Mouse (Mus musculus): ENCODE measurements around the gene Pgls. TPM values are rescaled to one million over a fixed set of nuclear protein-coding genes. Genes with fewer than 3 reads are reported as not detected.

Gene Pgls
- 21.4 TPM for polyA plus RNA-seq (2017; shearing (Covaris generic))

DNA sequence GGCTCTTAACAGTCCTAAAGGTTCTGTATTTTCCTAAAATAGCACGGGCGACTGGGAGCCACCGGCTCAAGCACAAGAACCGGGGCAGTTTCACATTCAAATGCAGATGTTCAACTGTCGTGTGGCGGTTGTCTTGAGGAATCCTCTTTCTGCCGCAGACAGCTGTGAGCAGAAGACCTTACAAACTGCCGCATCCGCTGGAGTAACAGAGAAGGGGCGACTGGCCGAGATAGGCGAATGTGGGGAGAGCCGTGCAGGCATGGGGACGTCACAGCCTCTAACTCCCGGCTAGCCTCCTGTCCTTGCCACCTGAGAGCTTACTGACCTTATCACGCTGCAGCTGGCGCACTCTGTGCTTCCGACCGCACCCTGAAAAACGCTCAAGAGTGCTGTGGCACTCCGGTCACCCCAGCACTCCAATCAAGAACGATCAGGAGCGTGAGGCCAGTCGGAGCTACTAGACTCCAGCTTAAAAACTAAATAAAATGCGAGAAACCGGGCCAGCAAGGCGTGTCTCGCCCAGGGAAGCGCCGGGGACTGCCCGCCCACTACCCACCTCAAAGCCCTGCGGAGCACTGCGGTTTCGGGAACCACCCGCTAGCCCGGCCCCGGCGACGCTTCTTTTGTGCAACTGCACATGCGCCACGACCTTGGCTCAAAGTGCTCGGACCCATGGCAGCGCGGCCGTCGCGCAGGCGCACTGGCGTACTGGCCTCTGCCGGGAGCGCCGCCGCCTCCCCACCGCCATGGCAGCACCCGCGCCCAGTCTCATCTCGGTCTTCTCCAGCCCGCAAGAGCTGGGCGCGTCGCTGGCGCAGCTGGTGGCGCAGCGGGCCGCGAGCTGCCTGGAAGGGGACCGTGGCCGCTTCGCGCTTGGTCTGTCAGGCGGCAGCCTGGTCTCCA is at the start of gene Pgls:
Pgls (plus strand) TSS at position 706 of the 903 bp plus-strand sequence.

DNA sequence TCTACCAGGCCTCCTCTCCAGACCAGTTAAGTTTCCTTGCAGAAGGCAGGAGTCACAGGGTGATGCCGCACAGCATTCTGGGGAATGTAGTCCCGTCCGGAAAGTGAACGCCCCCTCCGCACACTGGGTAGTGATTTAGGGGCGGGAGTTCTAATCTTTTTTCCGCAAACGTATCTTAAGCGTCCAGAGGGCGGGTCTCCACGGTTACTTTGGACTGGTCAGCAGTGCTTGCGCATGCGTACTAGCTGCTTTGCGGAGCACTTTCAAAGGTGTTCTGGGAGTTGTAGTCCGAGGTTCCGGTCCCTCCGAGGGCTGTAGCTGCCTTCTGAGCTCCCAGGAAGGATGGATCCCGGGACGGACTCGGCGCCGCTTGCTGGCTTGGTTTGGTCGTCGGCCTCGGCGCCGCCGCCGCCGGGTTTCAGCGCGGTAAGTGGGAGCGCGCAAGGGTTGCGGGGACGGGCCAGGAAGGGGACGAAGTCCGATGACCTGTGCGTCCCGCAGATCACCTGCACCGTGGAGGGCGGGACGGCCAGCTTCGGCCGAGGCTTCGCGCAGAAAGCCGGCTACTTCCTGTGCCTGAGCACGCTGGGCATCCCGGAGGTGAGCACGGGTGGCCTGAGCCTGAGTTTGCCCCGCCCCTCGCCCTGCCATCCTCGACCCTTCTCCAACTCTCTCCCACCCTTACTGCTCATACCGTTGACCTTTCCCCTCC is 49.2 kb upstream of the Pgls start, which contains the start of gene Mvb12a:
Mvb12a (plus strand) TSS at position 291 of the 712 bp plus-strand sequence.

DNA sequence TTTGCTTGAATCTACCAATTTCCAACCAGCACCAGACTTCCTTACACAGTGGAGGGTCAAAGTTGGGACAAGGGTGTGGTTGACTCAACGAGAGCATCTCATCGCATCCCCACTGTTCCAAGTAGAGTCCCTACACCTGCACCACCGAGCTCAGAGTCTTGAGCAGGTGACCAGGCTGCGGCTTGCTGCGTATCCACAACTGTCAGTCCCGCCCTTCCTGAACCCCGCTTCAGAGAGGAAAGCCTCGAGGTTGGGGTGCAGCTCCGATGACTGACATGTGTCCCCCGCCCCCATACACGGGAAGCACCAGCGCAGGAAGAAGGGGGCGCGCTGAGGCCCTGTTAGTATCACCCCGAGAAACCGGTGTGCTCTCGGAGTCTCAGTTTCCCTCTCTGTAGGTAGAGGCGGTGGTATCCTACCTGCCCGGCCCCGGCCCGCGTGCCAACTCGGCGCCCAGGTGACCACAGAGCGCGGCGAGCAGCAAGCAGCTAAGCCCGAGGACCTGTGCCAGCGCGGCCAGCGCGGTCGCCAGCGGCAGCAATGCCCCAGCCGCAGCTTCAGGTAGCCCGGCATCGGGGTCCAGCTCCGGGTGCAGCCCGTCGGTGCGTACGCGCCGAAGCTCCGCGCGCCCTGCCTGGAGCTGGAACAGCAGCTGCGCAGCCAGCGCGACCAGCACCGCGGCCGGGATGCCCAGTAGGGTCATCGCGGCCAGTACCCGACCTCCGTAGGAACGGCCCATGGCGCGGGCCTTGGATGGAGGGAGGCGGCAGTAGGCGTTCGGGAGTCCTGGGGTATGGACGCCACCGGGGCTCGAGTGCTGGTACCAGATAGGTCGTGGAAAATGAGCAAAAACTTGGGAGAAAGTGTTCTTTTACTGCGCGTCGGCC is 33.7 kb upstream of the Pgls start, which contains the start of gene Tmem221:
Tmem221 (minus strand) TSS at position 801 of the 887 bp plus-strand sequence.

DNA sequence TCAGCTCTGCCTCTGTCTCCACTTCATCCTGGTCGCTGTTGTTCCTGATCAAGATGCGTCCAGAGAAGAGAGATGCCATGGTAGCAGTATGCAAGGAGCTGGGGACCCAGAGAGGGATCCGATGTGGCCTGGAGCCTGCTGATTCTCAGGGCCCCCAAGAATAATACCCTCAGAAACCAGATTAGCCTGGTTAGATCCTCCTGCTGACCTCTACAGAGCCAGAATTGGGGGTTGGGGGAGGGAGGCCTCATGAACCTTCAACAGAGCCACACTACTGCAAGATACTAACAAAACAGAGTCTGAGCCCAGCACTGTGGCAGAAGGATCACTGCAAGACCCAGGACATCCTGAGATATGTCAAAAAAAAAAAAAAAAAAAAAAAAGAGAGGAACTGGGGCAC is 25.5 kb upstream of the Pgls start, which contains the start of gene Nxnl1:
Nxnl1 (minus strand) TSS at position 101 of the 400 bp plus-strand sequence.

DNA sequence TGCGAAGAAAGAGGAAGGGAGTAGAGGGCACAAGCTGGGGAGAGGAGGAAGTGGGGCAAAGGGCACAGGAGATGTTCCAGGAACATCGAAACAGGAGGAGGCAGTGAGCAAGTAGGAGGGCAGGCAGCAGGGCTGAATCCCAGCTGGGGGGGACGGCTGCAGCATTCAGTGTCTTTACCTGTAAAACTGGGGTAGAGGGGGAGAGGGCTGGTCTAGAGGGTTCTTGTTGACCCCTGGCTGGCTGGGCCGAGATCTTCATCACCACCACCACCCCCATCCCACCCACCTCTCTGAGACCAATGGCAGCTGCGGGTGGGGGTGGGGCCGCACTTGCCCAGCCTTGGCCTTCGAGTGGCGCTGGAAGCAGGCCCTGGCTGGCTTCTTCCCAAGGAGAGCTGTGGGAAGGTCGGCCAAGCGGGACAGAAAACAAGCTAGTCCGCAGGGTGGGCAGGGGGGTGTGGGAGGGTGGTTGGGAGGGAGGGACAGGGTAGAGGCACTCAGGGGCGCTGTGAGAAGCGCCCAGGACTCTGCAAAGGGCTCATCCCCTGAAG is 23.5 kb upstream of the Pgls start, which contains the start of gene Slc27a1:
Slc27a1 (plus strand) TSS at position 496 of the 551 bp plus-strand sequence.

DNA sequence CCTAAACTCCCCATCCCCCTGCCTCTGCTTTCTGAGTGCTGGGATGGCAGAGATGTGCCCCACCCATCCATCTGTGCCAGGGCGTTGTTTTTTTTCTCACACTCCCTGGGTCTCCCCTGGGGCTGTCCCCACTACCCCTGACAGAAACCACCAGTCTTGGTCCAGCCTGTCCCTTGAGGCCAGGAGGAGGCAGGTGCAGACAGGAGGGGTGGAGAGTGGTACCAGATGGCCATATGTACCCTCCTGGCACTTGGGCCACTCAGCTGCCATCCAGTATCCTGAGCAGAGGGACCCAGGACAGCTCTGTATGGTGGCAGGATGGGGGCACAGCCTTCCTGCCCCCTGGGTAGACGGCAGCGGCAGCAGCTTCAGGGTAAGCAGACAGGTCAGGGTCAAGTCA is 5.5 kb downstream of the Pgls start, which contains the start of gene Fam129c:
Fam129c (plus strand) TSS at position 198 of the 400 bp plus-strand sequence.

DNA sequence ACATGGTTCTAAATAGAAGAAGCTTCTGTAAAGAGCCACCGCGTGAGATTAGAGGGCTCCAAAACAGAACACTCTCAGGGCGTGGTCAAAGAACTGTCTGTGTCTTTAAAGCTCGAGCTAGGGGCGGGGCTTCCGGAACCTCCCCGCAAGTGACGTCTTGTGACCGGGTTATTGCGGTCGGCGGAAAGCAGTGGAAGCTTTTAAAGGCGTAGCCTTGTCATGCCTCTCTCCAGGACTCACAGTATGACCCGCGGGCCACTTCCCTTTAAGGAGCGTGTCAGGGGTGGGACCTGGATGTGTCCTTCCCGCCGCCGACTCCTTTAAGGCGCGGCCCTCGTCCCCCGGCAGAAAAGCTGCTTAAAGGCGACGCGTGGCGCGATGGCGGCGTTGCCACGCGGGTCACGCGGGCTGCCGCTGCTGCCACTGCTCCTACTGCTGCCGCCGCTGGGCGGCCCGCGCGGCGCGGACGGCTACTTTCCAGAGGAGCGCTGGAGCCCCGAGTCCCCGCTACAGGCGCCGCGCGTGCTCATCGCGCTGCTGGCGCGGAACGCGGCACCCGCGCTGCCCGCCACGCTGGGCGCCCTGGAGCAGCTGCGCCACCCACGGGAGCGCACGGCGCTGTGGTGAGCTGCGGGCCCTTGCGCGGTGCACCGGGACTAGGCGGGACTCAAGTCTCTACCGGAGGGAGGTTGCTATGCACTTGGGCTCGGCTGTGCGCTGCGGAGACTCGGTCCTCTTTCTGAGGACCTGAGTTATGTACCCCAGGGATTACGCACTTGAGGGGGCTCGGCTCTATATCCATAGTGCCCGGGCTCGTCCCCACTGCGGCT is 19.1 kb downstream of the Pgls start, which contains the start of gene Colgalt1:
Colgalt1 (plus strand) TSS at position 177 of the 830 bp plus-strand sequence.

Other genes with a start within 250 kb of the Pgls start
- 210 TPM for gene Use1, start 225.3 kb upstream of the Pgls start, polyA plus RNA-seq (2017; shearing (Covaris generic))
- 5.3 TPM for gene Ocel1, start 220.9 kb upstream of the Pgls start, polyA plus RNA-seq (2017; shearing (Covaris generic))
- not detected for gene Nr2f6, start 210.2 kb upstream of the Pgls start, polyA plus RNA-seq (2017; shearing (Covaris generic))
- gene Ushbp1, start 196.4 kb upstream of the Pgls start, polyA plus RNA-seq (2017; shearing (Covaris generic)) = 0.11 TPM
- gene Babam1, start 195.3 kb upstream of the Pgls start, polyA plus RNA-seq (2017; shearing (Covaris generic)) = 126 TPM
- gene Ankle1, start 186.2 kb upstream of the Pgls start, polyA plus RNA-seq (2017; shearing (Covaris generic)) = 0.68 TPM
- 73.3 TPM for gene Abhd8, start 128.5 kb upstream of the Pgls start, polyA plus RNA-seq (2017; shearing (Covaris generic))
- gene Mrpl34, start 127.2 kb upstream of the Pgls start, polyA plus RNA-seq (2017; shearing (Covaris generic)) = 93.2 TPM
- 64.2 TPM for gene Dda1, start 123.0 kb upstream of the Pgls start, polyA plus RNA-seq (2017; shearing (Covaris generic))
- gene Ano8, start 106.2 kb upstream of the Pgls start, polyA plus RNA-seq (2017; shearing (Covaris generic)) = 0.14 TPM
- 3.4 TPM for gene Gtpbp3, start 104.1 kb upstream of the Pgls start, polyA plus RNA-seq (2017; shearing (Covaris generic))
- gene Plvap, start 80.4 kb upstream of the Pgls start, polyA plus RNA-seq (2017; shearing (Covaris generic)) = not detected
- not detected for gene Ccdc194, start 66.5 kb upstream of the Pgls start, polyA plus RNA-seq (2017; shearing (Covaris generic))
- 173 TPM for gene Bst2, start 54.7 kb upstream of the Pgls start, polyA plus RNA-seq (2017; shearing (Covaris generic))
- gene Mvb12a, start 49.3 kb upstream of the Pgls start, polyA plus RNA-seq (2017; shearing (Covaris generic)) = 55.1 TPM
- 0.40 TPM for gene Tmem221, start 33.3 kb upstream of the Pgls start, polyA plus RNA-seq (2017; shearing (Covaris generic))
- gene Nxnl1, start 25.6 kb upstream of the Pgls start, polyA plus RNA-seq (2017; shearing (Covaris generic)) = 0.12 TPM
- gene Slc27a1, start 23.3 kb upstream of the Pgls start, polyA plus RNA-seq (2017; shearing (Covaris generic)) = 12.4 TPM
- 2.2 TPM for gene Fam129c, start 5.5 kb downstream of the Pgls start, polyA plus RNA-seq (2017; shearing (Covaris generic))
- gene Colgalt1, start 18.8 kb downstream of the Pgls start, polyA plus RNA-seq (2017; shearing (Covaris generic)) = 4.4 TPM
- gene Unc13a, start 79.6 kb downstream of the Pgls start, polyA plus RNA-seq (2017; shearing (Covaris generic)) = 0.86 TPM
- 86.8 TPM for gene Jak3, start 84.1 kb downstream of the Pgls start, polyA plus RNA-seq (2017; shearing (Covaris generic))
- 15.2 TPM for gene Insl3, start 97.0 kb downstream of the Pgls start, polyA plus RNA-seq (2017; shearing (Covaris generic))
- 5.7 TPM for gene B3gnt3, start 109.6 kb downstream of the Pgls start, polyA plus RNA-seq (2017; shearing (Covaris generic))
- gene Fcho1, start 133.5 kb downstream of the Pgls start, polyA plus RNA-seq (2017; shearing (Covaris generic)) = 256 TPM